Mouse (Mus musculus) midbrain, embryonic 12.5 days (tissue): ENCODE measurements at regions not wholly inside any gene's neighbourhood (a gene's known extent, or its start where the extent isn't known, plus 50 kb on each side); places are given as distances from the start of the nearest gene placed in this dataset.

Source experiments
- ATAC-seq: fragments of 200-750 bp; cut with Nextera tagmentation; 2 replicates; pipeline ENCODE4 v1.8.0; 2017; ENCODE audit warnings: low read depth, moderate TSS enrichment, moderate library complexity; ENCODE audit not compliant: low FRiP score
- H3K27ac ChIP-seq: fragments of 300-500 bp; sonication (generic); replicated peaks from 2 replicates; pipeline ENCODE4 v1.5.1; 2016; ENCODE audit warnings: mild to moderate bottlenecking
- H3K27me3 ChIP-seq: fragments of 300-500 bp; sonication (generic); 2 replicates; pipeline ENCODE4 v1.6.1; 2016; ENCODE audit warnings: mild to moderate bottlenecking
- H3K36me3 ChIP-seq: fragments of 300-500 bp; sonication (generic); 2 replicates; pipeline ENCODE4 v1.6.1; 2016
- H3K4me1 ChIP-seq: fragments of 300-500 bp; sonication (generic); 2 replicates; pipeline ENCODE4 v1.6.1; 2016
- H3K4me2 ChIP-seq: fragments of 300-500 bp; sonication (generic); replicated peaks from 2 replicates; pipeline ENCODE4 v1.6.1; 2016; ENCODE audit warnings: mild to moderate bottlenecking, moderate library complexity
- H3K4me3 ChIP-seq: fragments of 300-500 bp; sonication (generic); 2 replicates; pipeline ENCODE4 v1.5.1; 2016; ENCODE audit warnings: mild to moderate bottlenecking
- H3K9ac ChIP-seq: fragments of 300-500 bp; sonication (generic); replicated peaks from 2 replicates; pipeline ENCODE4 v1.6.1; 2016; ENCODE audit warnings: mild to moderate bottlenecking, moderate library complexity
- H3K9me3 ChIP-seq: fragments of 300-500 bp; sonication (generic); 2 replicates; pipeline ENCODE4 v1.6.1; 2016; ENCODE audit warnings: mild to moderate bottlenecking
- WGBS: fragments of 180-500 bp; shearing (Covaris S2); methylation state at CpG from one replicate; pipeline ENCODE4 v1.1.7; 2016; 5-methylcytosine and 5-hydroxymethylcytosine counted together

DNA sequence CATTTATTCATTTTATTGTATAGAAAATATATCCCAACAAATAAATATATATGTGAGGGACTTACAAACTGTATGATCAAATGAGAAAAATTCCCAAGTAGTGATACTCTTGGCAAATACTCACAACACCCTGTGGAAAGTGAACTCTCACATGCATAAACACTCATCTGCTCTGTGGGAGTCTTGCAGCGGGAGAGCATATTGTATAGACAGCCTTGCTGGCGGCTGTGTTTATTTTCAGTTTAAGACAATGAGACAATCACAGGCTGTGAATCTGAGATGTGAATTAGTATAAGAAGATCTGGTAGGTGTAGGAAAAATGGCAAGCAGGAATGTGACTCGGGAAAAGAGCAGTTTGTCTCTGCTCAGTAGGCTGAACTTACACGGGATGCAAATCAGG lies 2841.7 kb downstream of the Poteg start:
- peak overlapping the region; percentile 17; the same call in 1 of the 2 replicates for H3K4me2 ChIP-seq
- no peaks in the 10 kb centered on the region for H3K9me3 ChIP-seq
- WGBS = 30% methylated on average over 4 of the region's 4 CpGs
- no peaks in the 10 kb centered on the region for H3K27me3 ChIP-seq
- H3K4me1 ChIP-seq = peaks cover 6% of the 10 kb centered on the region; the same call in 1 of the 2 replicates
- H3K9ac ChIP-seq = no peak overlapping the region
- H3K4me3 ChIP-seq = no peak overlapping the region
- no peak overlapping the region for H3K27ac ChIP-seq
- H3K36me3 ChIP-seq = no peaks in the 10 kb centered on the region
- ATAC-seq = no peak

DNA sequence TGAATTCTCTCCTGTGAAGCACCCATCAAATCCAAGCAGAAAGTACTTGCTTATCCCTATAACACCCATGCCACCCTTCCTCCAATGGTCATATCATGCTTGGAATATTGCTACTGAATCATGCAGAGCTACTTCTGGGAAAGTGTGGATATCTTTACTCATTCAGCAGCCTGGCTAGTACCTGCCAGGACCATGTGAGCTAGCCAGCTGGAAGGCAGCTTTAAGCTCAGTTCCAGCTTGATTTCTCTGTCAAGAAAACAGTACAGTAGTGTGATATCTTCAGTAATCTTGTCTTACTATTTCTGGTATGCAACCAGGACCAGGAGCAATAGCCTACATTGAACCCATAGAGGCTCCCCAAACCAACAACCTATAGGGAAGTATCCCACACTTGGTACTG lies 2883.7 kb downstream of the Poteg start:
- Histone ChIP-seq H3K9me3 (no peaks in the 10 kb centered on the region), H3K4me1 (no peaks in the 10 kb centered on the region), H3K9ac (no peak overlapping the region), H3K27ac (no peak overlapping the region), H3K27me3 (no peaks in the 10 kb centered on the region), H3K36me3 (no peaks in the 10 kb centered on the region), H3K4me3 (no peak overlapping the region), H3K4me2 (no peak overlapping the region)
- no peak for ATAC-seq

DNA sequence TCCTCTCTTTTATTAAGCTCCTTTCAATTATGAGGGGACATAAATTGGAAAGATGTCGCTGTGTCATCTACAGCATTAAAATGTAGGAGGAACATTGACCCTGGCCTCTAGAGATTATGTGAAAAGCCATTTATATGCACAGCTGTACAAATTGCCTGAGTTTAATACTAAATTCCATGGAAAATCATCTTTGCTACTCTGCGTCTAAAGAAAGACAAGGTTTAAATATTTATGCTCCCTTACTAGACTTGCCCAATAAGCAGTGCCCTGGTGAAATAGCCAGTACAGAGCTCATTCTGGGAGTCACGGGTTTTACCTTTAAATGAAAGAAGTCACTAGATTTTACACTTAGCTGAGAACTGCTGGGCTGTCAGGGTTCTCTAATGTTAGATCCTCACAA lies 2885.9 kb downstream of the Poteg start:
- no peaks in the 10 kb centered on the region for H3K4me1 ChIP-seq
- H3K36me3 ChIP-seq = no peaks in the 10 kb centered on the region
- WGBS = 54% methylated on average over 3 of the region's 3 CpGs
- H3K9ac ChIP-seq = no peak overlapping the region
- H3K27me3 ChIP-seq = no peaks in the 10 kb centered on the region
- H3K27ac ChIP-seq = no peak overlapping the region
- no peaks in the 10 kb centered on the region for H3K9me3 ChIP-seq
- peak; percentile 41; the same call in 1 of the 2 replicates for ATAC-seq
- no peak overlapping the region for H3K4me3 ChIP-seq
- no peak overlapping the region for H3K4me2 ChIP-seq

DNA sequence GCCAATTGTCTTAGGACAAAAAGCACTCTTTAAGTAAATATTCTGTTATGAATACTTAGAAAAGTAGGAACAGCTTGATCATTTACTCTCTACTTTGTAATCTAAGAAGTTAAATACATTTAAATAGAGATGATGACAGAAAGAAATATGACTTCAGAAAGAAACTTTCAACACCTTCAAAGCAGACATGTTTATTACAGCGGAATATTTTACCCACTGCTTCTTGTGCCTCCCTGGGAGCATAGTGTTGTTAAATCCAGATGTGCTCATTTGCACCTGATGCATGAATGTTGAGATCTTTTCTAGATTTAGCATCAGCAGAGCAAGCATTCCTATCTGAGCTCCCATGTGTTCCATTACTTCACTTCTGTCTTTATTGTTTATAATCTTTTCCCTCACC lies 2912.0 kb downstream of the Poteg start:
- Histone ChIP-seq H3K9ac (no peak overlapping the region), H3K4me2 (no peak overlapping the region), H3K4me1 (no peaks in the 10 kb centered on the region), H3K27ac (no peak overlapping the region), H3K36me3 (no peaks in the 10 kb centered on the region), H3K27me3 (no peaks in the 10 kb centered on the region), H3K4me3 (no peak overlapping the region), H3K9me3 (no peaks in the 10 kb centered on the region)
- no peak for ATAC-seq
- 92% methylated on average over 1 of the region's 1 CpGs for WGBS

DNA sequence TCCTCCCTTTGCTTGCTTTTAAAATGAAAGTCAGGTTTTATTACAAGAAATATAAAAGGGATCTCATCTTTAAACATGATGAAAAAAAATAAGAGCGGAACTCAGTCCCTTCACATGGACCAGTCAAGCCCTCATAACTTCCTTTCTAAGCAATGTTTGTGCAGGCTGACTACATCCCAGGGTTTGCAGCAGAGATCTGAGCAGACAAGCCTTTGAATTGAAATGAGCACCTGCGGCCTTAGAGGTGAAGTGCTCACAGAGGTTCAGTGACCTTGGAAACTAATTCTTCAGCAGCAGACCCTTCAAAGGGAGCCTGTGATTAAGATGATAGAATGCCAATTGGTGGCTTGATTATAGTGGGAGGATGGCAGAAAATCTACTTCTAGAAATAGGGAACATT lies 2918.3 kb downstream of the Poteg start:
- Histone ChIP-seq H3K9ac (no peak overlapping the region), H3K27me3 (no peaks in the 10 kb centered on the region), H3K4me1 (no peaks in the 10 kb centered on the region), H3K4me3 (no peak overlapping the region), H3K4me2 (no peak overlapping the region), H3K36me3 (no peaks in the 10 kb centered on the region), H3K9me3 (no peaks in the 10 kb centered on the region), H3K27ac (no peak overlapping the region)
- WGBS = 55% methylated on average over 2 of the region's 2 CpGs
- ATAC-seq = peak; percentile 30; the same call in 1 of the 2 replicates

DNA sequence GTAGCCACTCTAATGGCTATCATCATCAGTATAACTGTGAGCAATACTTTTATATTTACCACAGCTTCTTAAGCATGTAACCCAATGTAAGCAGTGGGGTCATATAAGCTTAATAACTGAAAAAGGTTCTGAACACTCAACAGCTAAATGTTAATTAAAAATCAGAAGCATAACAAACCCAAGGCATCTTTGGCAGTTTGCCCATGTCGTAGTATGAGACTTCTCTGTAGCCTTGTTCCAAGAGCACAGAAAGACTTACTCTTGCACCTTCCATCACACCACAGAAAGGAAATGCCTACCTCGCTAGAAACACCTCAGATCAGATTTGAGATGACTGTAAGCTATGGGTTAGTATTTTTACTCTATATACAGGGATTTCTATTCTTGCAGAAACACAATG lies 2944.5 kb downstream of the Poteg start:
- no peaks in the 10 kb centered on the region for H3K4me1 ChIP-seq
- no peak for ATAC-seq
- no peak overlapping the region for H3K9ac ChIP-seq
- no peaks in the 10 kb centered on the region for H3K27me3 ChIP-seq
- H3K27ac ChIP-seq = no peak overlapping the region
- H3K9me3 ChIP-seq = no peaks in the 10 kb centered on the region
- WGBS = 90% methylated on average over 2 of the region's 2 CpGs
- H3K4me3 ChIP-seq = no peak overlapping the region
- H3K36me3 ChIP-seq = no peaks in the 10 kb centered on the region
- H3K4me2 ChIP-seq = no peak overlapping the region

DNA sequence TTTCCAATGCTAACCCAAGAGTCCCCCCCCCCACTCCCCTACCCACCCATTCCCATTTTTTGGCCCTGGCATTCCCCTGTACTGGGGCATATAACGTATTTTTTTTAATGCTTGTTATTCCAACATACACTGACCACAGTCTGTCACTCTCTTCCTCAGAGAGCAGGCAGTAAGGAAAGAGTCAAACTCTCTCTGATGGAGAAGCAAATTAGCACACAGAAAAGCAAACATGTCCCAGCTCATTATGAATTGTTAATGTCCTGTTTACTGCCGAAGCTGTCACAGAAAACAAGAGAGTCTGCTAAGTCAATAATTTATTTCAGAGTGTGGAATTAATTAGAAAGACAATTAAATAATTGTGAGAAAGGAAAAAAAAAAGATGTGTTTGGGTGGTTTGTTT lies 2989.1 kb upstream of the 5930422O12Rik start:
- 76% methylated on average over 2 of the region's 2 CpGs for WGBS
- Histone ChIP-seq H3K4me1 (no peaks in the 10 kb centered on the region), H3K27me3 (no peaks in the 10 kb centered on the region), H3K9me3 (no peaks in the 10 kb centered on the region), H3K4me2 (no peak overlapping the region), H3K36me3 (no peaks in the 10 kb centered on the region), H3K9ac (no peak overlapping the region), H3K27ac (no peak overlapping the region), H3K4me3 (no peak overlapping the region)
- no peak for ATAC-seq

DNA sequence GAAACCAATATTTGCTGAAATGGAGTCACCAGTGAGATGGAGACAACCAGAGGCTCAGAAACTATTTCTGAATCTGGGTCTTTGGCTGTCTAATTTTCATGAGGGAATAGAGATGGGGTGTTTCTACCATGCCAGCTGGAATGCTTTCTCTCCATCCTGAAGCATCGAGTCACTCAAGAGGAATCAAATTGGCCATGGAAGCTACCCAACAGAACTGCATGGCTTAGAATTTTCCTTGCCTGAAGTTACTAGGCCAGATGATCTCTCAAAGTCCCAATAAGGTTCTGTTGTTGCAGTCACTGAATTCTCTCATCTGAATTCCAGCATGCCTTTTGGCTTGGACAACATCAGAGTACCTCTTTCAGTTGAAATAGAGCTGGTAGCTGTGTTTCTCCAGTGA lies 2986.7 kb upstream of the 5930422O12Rik start:
- Histone ChIP-seq H3K27me3 (no peaks in the 10 kb centered on the region), H3K27ac (no peak overlapping the region), H3K36me3 (no peaks in the 10 kb centered on the region), H3K4me2 (no peak overlapping the region), H3K4me3 (no peak overlapping the region), H3K9ac (no peak overlapping the region), H3K9me3 (no peaks in the 10 kb centered on the region), H3K4me1 (no peaks in the 10 kb centered on the region)
- 87% methylated on average over 1 of the region's 1 CpGs for WGBS
- ATAC-seq = no peak

DNA sequence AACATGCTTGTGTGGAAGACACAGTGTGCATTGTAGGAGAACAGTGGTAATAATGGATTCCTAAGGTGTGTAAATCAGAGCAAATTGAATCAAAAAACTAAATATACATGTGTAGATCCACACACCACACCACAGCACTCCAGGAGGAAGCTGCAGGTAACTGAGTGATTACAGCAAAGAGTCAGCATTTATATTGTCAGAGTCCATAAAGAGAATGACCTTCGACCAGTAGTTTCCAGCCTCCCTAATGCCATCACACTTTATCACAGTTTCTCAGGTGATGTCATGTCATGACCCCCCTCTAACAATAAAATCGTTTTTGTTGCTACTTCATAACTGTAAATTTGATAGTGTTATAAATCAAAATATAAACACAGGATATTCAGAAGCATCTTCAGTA lies 2984.6 kb upstream of the 5930422O12Rik start:
- WGBS = 80% methylated on average over 2 of the region's 2 CpGs
- no peak overlapping the region for H3K4me3 ChIP-seq
- H3K27ac ChIP-seq = no peak overlapping the region
- H3K4me1 ChIP-seq = no peaks in the 10 kb centered on the region
- no peaks in the 10 kb centered on the region for H3K27me3 ChIP-seq
- H3K36me3 ChIP-seq = no peaks in the 10 kb centered on the region
- no peaks in the 10 kb centered on the region for H3K9me3 ChIP-seq
- H3K9ac ChIP-seq = no peak overlapping the region
- no peak for ATAC-seq
- no peak overlapping the region for H3K4me2 ChIP-seq

DNA sequence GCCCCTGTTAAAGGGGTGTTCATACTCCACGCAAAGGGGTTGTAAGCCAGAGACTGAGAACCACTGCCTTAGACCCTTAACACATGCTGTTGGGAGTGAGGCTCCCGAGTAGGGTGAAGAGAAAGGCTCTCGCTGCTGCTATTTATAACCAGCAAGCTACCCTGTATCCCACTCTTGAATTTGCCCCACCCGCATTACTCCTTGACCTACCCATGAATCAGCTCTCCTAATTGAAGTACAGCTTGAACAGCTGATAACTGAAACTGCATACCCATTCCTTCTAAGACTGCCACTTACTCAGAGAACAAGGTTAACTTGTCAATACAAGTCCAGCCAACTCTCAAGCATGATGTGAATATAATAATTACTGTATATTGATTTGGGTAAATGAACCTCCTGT lies 2984.2 kb upstream of the 5930422O12Rik start:
- no peak for ATAC-seq
- Histone ChIP-seq H3K4me2 (no peak overlapping the region), H3K27me3 (no peaks in the 10 kb centered on the region), H3K9me3 (no peaks in the 10 kb centered on the region), H3K4me3 (no peak overlapping the region), H3K27ac (no peak overlapping the region), H3K36me3 (no peaks in the 10 kb centered on the region), H3K4me1 (no peaks in the 10 kb centered on the region), H3K9ac (no peak overlapping the region)
- 86% methylated on average over 4 of the region's 4 CpGs for WGBS

DNA sequence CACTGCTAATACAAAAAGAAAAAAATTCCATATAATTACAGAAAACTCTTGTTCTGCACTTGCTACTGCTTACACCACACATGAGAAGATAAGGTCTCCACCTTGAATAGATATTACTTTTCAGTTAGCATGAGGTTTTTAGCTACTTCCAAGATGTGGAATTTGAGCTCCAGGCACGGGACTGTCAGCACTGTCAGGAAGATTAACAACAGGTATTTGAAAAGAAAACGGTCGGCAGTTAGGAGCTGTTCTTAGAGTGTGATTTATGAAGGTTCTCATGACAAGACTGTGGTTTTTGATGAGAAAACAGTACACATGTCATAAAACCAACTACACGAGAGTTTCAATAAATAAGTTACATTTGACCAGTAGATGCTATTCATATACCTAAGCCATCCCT lies 2970.4 kb upstream of the 5930422O12Rik start:
- whole genome bisulfite sequencing = 83% methylated on average over 4 of the region's 4 CpGs

DNA sequence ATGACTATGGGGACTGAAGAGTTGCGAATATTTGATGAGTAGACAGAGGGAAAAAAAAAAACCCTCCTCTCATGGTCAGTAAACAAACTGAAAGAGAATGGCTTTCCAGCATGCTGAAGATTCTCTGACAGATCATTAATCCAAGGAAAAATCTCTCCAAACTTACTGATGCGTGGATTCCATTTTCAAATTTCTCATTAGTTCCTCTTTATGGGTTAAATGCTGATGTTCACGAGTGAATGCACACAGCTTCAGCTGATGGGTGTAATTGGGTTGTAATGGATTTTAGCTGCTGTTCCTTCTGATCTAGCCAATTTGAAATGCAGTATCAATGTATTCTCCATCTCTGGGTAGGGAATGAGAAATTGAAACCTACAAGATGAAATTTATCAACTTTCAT lies 2945.6 kb upstream of the 5930422O12Rik start:
- H3K9me3 ChIP-seq = no peaks in the 10 kb centered on the region
- no peak overlapping the region for H3K4me2 ChIP-seq
- H3K27me3 ChIP-seq = no peaks in the 10 kb centered on the region
- no peak overlapping the region for H3K9ac ChIP-seq
- H3K36me3 ChIP-seq = no peaks in the 10 kb centered on the region
- no peak overlapping the region for H3K27ac ChIP-seq
- H3K4me1 ChIP-seq = peaks cover 2% of the 10 kb centered on the region; the same call in 1 of the 2 replicates
- H3K4me3 ChIP-seq = no peak overlapping the region
- ATAC-seq = no peak
- WGBS = 54% methylated on average over 3 of the region's 3 CpGs

More for the DNA sequence above, 2970.4 kb upstream of the 5930422O12Rik start:
- Histone ChIP-seq H3K36me3 (no peaks in the 10 kb centered on the region), H3K4me2 (no peak overlapping the region), H3K9me3 (no peaks in the 10 kb centered on the region), H3K27me3 (no peaks in the 10 kb centered on the region), H3K4me3 (no peak overlapping the region), H3K9ac (no peak overlapping the region), H3K4me1 (no peaks in the 10 kb centered on the region), H3K27ac (no peak overlapping the region)
- no peak for ATAC-seq

DNA sequence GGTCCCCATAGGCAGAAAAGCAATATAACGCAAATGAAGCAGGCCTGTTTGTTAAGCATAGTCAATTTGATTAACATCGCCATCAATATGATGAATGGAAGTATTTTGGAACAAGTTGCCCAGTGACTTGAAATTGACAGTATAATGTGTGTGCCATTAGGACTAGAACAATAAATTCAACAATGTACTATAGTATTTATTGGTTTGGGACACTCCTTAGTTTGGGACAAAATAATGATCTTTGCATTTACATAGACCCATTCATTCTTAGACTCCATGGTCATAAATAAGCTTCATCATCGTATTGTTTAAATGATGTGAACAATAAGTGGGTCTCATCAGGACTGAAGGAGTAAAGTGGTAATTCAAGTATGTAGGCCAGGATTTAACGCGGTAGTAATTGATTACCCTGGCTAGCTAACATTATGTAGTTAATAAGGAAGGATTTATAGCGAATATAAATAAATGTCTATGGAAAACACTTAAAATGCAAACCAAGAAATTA lies 2933.6 kb upstream of the 5930422O12Rik start:
- no peak overlapping the region for H3K9ac ChIP-seq
- H3K9me3 ChIP-seq = no peaks in the 10 kb centered on the region
- 81% methylated on average over 6 of the region's 6 CpGs for WGBS
- H3K27ac ChIP-seq = no peak overlapping the region
- H3K4me3 ChIP-seq = no peak overlapping the region
- H3K27me3 ChIP-seq = no peaks in the 10 kb centered on the region
- no peaks in the 10 kb centered on the region for H3K36me3 ChIP-seq
- ATAC-seq = no peak; the same call in 1 of the 2 replicates
- H3K4me2 ChIP-seq = no peak overlapping the region
- no peaks in the 10 kb centered on the region for H3K4me1 ChIP-seq
